Mouse (Mus musculus) liver, embryonic 14.5 days (tissue): ENCODE measurements at regions not wholly inside any gene's neighbourhood (a gene's known extent, or its start where the extent isn't known, plus 50 kb on each side); places are given as distances from the start of the nearest gene placed in this dataset.

ENCODE experiments used
- CTCF ChIP-seq: IDR thresholded peaks from 2 replicates; pipeline ENCODE4 v1.5.1; 2016; ENCODE audit warnings: antibody characterized with exemption, low read depth, control low read depth
- EP300 ChIP-seq: IDR thresholded peaks from 2 replicates; pipeline ENCODE4 v1.6.1; 2016; ENCODE audit warnings: antibody characterized with exemption, low read depth

GRCm38 (mm10) chr15:62422995-62423394, 1422.0 kb downstream of the Gsdmc2 start:
- TF ChIP-seq CTCF, result no peak
- no peak for TF ChIP-seq EP300
